Mouse (Mus musculus) gastrocnemius, postnatal 14 days (tissue): ENCODE results near the gene Acsl1. TPM values are rescaled to one million over a fixed set of nuclear protein-coding genes. Genes with fewer than 3 reads are reported as not detected.

Source experiments
- DNase-seq: peaks from one replicate; pipeline ENCODE4 v3.0.0; 2021; ENCODE audit warnings: mixed read lengths
- intact Hi-C: fragments of 180-260 bp; cut with DNase I; formaldehyde crosslinking; loops from one replicate; pipeline ENCODE4 v1.15.1; 2025; ENCODE audit warnings: low total_unique reads
- long read RNA-seq, 2 experiments: library from polyadenylated mRNA; stranded (forward); transcript quantifications; one replicate each; pipeline ENCODE4 v2.0.0; 2021
- total RNA-seq, 2 experiments: library from RNA; stranded (reverse); gene quantifications; 2 replicates each; pipeline ENCODE4 v1.2.3; 2021

Acsl1 gene
- total RNA-seq: 100 to 1,000 TPM; 239 to 291 TPM
- long read RNA-seq, experiment 1, transcript Acsl1-201 (21 exons, 3,897 nt): major isoform, 66 of 168 reads
- long read RNA-seq, experiment 1, transcript Acsl1-203 (21 exons, 3,429 nt): minor isoform, 41 of 168 reads
- long read RNA-seq, experiment 1, partial matches to known transcripts: 33 of 168 reads
- long read RNA-seq, experiment 1, other reads (novel, unspliced or antisense): 26 of 168 reads
- long read RNA-seq, experiment 2, transcript Acsl1-201 (21 exons, 3,897 nt): major isoform, 111 of 224 reads
- long read RNA-seq, experiment 2, transcript Acsl1-203 (21 exons, 3,429 nt): minor isoform, 59 of 224 reads
- long read RNA-seq, experiment 2, partial matches to known transcripts: 30 of 224 reads
- long read RNA-seq, experiment 2, other reads (novel, unspliced or antisense): 24 of 224 reads

DNA sequence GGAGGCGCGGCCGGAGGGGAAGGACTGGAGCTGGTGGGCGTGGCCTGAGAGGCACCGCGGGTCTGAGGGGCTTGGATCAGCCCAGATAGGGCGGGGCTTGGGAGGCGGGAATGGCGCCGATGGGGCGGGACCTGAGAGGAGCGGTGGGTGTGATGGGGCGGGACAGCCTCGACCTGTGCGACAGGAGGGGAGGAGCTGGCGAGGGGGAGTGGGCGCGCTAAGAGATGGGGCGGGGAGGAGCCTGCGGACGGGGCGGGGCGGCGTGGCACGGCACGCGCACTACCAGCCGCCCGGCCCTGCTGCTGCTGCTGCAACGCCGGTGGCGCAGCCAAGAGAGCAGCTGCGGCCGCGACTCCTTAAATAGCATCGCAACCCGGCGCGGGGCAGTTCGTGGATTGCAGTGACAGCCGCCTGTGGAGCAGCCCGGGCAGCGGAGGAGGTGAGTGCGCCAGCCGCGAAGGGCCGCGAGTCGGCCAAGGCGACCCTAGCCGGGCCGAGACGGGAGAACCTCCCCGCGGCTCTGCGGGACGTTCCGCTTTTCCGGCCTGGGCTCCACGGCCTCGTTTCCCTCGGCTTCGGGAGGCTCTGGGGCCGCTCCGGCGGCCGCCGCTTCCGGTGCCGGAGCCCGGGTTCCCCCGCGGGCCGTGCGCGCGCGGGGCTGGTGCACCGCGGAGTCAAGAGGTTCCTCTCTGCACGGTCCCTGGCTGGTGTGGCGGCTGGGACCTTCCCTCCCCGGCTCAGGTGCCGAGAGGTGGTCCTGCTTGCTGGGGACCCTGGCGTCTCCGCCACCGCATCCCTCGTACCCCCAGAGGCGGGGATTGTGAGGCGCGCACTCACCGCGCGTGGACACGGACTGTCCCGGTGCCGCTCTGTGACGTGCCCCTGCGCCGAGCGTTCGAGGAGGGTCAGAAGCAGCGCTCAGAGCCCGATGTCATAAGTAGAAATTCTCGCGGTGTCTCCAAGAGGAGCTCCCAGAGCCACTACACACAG lies at the start of gene Acsl1:
Acsl1 (plus strand) TSS at position 246 of the 990 bp plus-strand sequence.
- intact Hi-C loops: loop anchor here (10.0 kb wide), 1 partner anchor 74 kb away; no protein-coding TSS in a partner anchor
- DNase-seq: peak; percentile 99

- no peak for DNase-seq
- intact Hi-C loops: no loop called here
Observed at GRCm38 (mm10) chr8:46421515-46421914, 49.3 kb upstream of the Acsl1 start.

- intact Hi-C loops: no loop called here
Observed at GRCm38 (mm10) chr8:46427940-46428339, 42.9 kb upstream of the Acsl1 start.

DNA sequence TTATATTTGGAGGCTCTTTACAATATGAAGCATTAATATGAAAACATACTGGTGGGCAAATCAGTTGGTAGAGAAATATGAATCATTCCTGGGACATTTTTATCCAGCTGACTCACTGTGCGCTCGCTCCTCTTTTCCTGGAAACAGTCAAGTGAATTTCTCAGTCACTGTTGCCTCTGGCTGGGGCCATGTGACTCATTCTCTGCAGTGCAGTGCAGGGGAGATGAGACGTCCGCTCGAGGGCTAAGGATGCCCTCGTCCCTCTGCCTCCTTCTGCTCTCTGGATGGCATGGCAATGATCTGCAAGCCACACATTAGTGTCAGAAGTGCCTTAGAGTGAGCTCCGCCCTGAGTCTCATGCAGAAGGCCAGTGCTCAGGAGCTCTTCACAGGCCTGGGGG lies 41.0 kb upstream of the Acsl1 start:
- intact Hi-C loops: no loop called here
- no peak for DNase-seq

More at GRCm38 (mm10) chr8:46427940-46428339, 42.9 kb upstream of the Acsl1 start:
- no peak for DNase-seq

- intact Hi-C loops: no loop called here
- DNase-seq: no peak
Observed at GRCm38 (mm10) chr8:46431921-46432320, 38.9 kb upstream of the Acsl1 start.

DNA sequence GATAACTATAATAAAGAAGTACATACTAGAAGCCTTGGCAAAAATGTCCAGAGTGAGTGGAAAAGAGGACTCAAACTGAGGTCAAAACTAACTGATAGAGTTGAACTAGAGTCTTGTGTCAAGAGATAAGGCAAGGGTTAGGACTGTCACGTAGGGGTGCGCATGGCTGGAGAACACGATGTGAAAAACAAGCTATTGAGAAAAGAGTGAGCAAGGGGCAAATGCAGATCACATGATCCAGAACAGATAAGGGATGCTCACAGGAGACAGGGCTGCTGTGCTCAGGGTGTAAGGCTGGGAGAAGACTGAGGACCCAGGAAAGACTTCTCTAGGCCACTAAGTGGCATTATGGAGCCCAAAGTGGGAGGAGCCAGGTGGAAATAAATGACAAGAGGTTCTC lies 38.3 kb upstream of the Acsl1 start:
- no peak for DNase-seq
- intact Hi-C loops: no loop called here

DNA sequence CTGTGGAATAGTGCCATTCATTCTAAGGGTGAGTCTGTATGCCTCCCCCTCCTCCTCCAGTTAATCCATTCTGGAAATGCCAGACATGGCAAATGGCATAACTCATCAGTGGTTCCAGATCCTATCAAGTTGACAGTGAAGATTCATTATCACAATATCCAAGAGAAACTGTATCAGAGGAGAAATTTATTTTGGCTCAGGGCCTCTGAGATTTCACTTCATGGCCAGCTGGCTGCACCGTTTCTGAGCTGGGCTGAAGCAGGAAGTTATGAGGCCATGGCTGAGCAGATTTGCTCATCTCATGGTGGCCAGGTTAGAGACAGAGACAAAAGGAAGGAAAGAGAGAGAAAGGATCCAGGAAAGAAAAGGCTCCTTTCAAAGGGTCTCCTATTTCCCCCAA lies 37.2 kb upstream of the Acsl1 start:
- intact Hi-C loops: no loop called here
- DNase-seq: no peak

DNA sequence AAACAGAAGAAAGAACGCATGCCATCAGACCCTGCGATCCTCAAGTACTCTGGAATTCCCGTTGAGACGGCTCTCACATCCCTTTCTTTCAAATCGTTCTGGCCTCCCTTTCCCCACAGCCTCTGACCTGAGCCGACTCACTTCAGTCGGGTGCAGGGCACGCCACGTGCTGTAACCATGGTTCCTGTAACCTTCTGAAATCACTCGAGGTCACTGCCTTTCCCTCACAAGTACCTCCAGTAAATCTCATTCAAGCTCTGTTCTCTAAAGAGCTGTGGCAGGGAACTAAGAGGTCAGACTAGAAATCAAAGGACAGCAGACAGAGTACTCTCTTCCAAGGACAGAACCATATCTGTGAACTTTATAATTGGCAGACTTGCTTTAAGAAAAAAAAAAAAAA lies 32.3 kb upstream of the Acsl1 start:
- intact Hi-C loops: no loop called here
- no peak for DNase-seq

DNA sequence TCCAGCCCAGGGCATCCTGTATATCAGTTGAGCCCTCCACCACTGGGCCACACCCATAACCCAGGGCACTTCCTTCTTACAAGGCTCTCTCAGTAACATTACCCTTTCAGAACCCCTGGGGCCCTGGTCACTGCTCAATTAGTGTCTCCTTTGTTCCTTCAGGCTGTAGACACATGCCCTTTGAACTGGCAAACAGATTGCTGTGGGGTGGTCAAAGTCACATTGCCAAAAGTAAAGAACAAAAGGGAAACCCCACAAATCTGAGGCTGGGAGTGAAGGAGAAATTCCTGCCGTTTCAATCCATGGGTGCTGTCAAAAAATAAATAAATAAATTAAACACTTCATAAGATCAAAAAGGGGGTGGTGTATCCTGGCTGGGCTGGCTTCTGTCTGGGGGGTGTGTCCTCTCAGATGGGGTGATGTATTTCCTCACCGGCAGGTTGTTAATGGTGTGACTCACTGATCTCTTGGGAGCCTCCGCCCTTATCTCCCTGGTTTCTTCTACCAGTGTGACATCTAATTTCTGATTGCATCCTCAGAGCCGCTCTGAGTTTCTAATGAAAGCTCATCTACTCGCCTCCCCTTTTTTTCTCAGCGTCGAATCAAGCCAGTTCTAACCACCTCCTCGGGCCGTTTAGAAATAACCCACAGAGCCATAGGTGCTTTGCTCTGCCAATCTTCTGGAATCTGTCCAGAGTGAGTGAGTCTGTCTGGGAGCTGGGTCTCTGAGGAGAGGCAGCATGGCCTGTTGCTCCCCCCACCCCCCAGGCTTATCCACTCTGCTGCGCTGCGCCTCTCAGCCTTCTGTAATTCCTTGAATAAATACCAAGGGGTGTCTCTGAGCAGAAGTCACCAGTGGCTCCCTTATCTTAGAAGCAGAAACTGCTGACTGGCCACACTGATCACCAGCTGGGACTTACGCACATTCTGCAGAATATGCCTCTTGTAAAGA lies 24.6 kb upstream of the Acsl1 start:
- no peak for DNase-seq
- intact Hi-C loops: no loop called here

DNA sequence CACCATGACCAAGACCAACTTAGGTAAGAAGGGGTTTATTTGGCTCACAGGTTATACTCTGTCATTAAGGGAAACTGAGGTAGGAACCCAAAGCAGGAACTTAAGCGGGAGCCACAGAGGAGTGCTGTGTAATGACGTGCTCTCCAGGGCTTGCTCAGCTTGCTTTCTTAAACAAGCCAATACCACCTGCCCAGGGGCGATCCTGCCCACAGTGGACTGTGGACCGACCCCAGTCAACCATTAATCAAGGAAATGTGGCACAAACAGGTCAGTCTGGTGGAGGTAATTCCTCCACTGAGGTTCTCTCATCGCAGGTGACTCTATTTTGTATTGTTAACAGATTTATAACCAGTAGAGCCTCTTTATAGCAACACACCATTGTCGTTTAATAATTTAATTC lies 23.5 kb upstream of the Acsl1 start:
- no peak for DNase-seq
- intact Hi-C loops: no loop called here

DNA sequence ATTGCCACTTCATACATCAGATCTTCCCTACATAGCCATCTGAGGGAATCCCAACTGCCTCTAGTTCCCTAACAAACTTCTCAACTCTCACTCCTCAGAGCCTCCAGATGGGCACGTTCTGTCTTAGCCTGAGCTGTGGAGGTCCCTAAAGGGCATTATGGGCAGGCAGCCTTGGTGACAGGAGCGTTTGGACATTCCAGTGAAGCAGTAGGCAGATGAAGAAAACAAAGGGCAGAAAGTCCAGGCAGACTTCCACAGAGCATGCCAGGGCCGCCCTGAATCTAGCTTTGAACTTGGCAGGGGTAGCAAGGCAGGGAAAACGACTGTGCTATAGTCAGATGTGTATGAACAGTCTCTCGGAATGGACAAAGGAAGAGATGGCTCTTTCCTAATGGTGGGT lies 22.2 kb upstream of the Acsl1 start:
- intact Hi-C loops: no loop called here
- no peak for DNase-seq

DNA sequence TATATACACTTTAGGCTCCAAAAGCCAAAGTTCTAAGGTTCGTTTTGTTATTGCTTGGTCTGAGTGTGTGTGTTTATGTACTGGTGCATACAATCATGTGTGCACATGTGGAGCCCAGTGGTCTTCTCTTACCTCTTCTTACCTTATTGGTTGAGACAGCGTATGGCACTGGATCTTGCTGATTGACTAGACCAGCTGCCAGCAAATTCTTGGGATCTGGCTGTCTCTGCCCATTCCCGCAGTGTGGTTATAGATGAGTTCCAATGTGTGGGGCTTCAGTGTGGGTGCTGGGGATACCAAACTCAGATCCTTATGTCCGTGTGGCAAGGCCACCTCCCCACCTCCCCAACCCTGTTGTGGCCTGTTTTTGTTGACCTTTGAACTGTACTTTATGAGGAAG lies 21.8 kb upstream of the Acsl1 start:
- intact Hi-C loops: no loop called here

DNA sequence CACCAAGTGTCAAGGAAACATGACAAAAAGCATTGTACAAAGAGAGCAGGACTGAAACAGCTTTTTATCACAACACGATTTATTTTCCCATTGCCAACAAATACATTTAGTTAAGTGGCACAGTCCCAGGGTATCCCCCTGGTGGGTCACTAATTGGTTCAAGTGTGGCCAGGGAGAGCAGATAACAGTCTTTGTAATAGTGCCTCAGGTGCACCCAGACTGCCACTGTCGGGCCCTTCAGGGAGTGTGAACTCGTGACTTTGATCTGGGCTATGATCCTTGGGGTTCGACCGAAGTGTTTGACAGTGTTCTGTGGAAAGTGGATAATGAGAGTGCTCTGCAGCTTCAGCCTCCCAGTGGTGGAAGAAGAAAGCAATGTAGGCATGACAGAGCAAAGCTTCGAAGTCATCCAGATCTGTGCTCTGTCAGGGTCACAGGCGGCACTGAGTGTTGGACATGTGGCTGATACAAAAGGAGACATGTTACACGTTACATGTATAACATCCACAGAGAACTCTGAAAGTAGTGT lies 21.1 kb upstream of the Acsl1 start:
- intact Hi-C loops: no loop called here
- DNase-seq: no peak

More for the DNA sequence above, 21.8 kb upstream of the Acsl1 start:
- DNase-seq: no peak

DNA sequence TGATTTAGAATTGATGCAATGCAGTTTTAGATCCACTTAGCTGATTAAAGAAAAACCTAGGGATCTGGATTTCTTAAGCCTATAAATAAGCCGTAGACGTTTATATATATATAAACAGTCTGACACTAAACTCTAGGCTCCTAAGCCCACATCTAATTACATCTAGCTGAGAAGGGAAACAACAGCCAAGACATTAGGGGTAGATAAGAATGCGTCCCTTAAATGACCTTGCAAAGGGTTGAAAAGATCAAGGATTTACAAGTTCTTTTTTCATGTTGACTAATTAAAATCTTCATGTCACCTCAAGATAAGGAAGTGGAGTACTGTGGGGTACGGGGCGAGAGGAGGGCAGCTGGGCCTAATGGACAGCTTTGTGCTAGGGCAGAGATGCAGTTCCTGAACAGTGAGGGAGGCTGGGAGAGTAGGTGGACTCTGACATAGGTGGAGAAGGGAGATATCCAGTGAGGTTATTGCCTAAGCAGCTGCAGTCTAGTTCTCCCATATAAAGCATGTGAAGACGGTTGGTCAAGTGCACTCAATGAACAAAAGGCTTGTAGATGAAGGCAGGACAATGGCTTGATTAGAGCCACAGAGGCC lies 12.5 kb upstream of the Acsl1 start:
- no peak for DNase-seq
- intact Hi-C loops: no loop called here

GRCm38 (mm10) chr8:46468400-46468799 lies 2.4 kb upstream of the Acsl1 start:
- DNase-seq: no peak
- intact Hi-C loops: no loop called here

DNA sequence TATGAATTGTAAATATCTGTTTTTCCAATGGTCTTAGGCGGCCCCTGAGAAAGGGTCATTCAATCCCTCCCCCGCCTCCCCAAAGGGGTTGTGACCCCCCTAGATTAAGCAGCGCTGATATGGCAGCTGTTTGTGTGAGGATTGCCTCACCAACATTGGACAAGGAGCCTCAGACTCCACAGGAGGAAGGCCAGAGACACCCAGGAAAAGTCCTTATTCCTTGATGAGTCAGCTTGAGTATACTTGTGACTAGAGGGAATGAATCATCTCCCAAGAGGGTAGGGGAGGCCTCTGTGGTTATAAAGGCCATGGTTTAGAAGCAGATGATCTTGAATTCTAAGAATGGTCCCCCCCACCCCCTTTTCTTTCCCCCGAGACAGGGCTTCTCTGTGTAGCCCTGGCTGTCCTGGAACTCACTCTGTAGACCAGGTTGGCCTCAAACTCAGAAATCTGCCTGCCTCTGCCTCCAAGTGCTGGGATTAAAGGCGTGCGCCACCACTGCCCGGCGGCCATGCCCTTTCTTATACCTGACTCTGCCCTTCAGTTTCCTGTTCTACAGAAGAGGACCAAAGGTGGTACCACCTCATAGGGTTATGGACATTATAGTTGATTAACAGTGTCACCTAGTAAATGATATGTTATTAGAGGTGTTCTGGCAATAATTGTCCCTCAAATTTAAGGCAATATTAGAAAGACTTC lies 1.6 kb upstream of the Acsl1 start:
- no peak for DNase-seq
- intact Hi-C loops: no loop called here

- intact Hi-C loops: loop anchor here (10.0 kb wide), 1 partner anchor 75 kb away; no protein-coding TSS in a partner anchor
- DNase-seq: no peak
Observed at GRCm38 (mm10) chr8:46470091-46470791, 596 bp upstream of the Acsl1 start.
